Mouse (Mus musculus) embryo, embryonic 10 days (tissue): Measurements from ENCODE around the gene Chaf1a.
"Not testable (repeated sequence)": the region's sequence is repeated elsewhere in the genome, so short reads cannot be mapped to it uniquely, and the experiment has no call there.

ENCODE experiments used
- DNase-seq: peaks from one replicate; pipeline ENCODE4 v3.0.0-alpha.2; 2015; ENCODE audit warnings: low spot score

Chaf1a gene

GRCm38 (mm10) chr17:56038583-56039261, 1.5 kb upstream of the Chaf1a start:
- no peak for DNase-seq

GRCm38 (mm10) chr17:56039345-56039744, 894 bp upstream of the Chaf1a start:
- DNase-seq: no peak

DNA sequence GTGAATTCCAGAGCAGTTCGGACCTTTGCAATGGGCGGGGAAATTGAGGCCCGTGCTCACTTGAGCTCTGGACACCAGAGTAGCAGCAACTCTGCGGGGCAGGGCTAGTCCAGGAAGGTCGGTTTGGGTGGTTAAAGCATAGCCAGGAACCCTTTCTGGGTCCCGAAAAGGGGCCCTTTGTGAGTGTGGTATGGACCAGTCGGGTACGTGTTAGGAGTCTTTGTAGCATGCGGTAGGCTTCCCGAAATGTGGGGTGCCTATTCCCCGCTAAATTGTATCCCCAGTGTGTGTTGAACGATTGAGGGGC, 571 bp downstream of the Chaf1a start:
- no peak for DNase-seq

DNA sequence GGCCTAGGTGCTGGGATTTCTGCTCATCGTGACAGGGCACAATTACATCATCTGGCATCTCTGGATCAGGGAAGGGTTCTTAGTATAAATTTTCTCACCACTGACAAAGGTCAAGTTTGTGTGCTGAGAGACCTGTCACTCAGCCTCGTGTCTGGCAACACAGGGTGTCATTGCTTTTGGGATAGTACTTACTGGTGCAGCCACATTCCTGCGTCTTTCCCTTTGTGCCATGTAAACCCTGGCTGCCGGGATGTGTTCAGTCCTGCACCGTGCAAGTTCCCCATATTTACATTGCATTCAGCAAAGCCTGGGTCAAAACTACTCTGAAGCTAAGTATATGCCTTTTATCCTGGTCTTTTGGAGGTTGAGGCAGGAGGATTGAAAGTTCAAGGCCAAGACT, 11.1 kb downstream of the Chaf1a start:
- no peak for DNase-seq

DNA sequence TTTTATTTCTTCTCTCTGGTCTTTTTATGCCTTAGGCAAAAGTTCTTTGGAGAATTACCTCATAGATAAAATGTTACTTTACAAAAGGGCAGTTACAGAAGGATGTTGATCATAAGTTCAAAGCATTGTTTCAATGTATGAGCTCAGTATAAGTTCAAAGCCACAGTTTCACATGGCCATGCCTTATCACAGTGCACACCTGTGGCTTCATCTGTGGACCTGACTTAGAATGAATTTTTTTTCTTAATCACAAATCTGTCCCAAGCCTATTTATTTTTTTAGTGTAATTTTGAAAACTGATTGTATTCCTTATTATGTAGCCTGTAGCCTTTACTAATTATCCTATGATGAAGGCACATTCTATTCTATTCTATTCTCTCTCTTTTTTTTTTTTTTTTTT, 14.7 kb downstream of the Chaf1a start:
- DNase-seq: no peak

DNA sequence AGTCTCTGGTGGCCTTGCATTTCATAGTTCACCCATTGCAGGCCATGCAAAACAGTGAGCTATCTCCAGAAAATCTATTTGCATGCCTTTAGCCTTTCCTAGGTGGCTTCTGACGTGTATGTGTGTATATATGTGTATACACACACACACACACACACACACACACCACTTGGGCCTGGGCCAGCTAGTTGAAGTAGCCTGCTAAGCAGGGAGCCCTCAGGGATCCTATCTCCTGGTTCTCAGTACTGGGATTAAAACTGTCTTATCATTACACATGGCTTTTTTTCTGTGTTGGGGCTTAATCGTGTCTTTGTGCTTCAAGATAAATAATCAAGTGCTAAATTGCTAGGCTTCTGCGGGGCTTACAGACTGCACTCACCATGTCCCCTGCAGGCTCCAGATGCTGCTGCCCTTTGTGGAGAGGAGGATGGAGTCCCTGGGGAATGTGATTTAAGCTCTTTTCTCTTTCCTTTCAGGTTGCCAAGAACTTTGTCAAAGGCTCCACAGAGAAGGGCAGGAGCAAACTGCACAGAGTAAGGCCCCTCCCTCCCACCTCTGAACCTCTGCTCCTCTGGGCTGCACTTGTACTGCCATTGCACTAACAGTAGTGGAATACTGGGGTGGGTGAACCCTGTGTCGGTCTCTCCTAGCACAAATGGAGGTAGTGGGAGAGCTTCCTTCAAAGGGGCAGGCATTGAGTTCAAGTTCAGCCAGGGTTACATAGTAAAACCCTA, 15.9 kb downstream of the Chaf1a start:
- DNase-seq: no peak

DNA sequence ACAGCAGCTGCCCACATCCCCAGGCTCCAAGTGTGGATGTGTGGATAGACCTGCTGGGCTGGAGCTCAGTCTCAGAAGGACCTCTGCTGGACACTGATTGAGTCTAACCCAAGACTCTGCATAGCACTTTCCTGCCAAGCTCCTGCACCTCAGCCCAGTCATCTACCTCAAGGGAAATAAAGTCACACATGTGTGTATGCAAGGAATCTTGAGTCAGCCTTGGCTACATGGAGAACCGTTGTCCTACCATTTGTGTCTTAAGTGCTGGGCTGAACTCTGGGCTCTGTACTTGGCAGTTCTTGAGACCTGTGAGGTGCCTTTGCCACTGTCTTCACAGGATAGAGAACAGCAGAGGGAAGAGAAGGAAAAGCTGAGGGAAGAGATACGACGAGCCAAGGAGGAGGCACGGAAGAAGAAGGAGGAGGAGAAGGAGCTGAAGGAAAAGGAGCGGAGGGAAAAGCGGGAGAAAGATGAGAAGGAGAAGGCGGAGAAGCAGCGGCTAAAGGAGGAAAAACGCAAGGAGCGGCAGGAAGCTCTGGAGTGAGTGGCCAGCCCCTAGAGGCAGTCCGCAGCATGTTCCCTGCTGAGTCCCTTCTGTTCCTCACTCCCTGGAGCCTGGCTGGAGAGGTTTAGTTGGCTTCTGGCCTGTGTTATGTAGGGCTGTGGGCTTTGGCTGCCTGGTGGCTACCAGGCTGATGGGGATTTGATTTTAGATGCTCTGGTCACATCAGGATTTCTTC, 17.3 kb downstream of the Chaf1a start:
- DNase-seq: no peak

DNA sequence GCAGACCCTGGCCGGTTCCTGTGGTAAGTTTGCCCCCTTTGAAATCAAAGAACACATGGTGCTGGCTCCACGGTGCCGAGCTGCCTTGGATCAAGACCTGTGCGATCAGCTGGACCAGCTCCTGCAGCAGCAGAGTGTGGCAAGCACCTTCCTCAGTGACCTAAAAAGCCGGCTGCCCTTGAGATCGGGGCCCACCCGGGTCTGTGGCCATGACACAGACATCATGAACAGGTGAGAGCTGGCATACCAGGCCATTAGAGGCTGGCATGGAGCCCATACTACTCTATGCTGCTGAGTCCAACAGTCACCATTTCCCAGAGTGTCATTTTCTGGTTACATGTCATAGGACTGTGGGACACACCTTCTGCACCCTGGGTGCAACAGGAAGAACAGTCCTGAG, 21.8 kb downstream of the Chaf1a start:
- DNase-seq: no peak

GRCm38 (mm10) chr17:56065715-56066114, 25.5 kb downstream of the Chaf1a start:
- DNase-seq: not testable (repeated sequence)

- DNase-seq: no peak
Measured at GRCm38 (mm10) chr17:56066451-56066850, 26.2 kb downstream of the Chaf1a start.

DNA sequence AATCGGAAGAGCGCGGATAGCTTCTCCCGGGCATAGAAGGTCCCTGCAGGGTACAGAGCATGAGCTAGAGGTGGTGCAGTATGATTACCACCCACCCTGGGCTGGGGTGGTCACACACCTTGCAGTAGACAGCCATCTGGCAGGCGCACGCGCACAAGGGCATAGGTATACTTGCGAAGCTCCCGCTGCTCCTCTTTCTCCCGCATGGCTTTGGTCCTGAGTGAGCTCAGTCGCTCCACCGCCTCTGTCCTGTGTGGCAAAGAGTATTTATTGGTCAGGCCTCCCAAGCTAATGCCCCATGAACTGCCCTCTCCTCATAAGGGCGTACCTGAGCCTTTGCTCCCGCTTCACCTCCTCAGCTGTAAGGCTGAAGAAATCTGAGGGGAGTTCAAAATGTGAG, 28.8 kb downstream of the Chaf1a start:
- no peak for DNase-seq

GRCm38 (mm10) chr17:56071126-56071525, 30.9 kb downstream of the Chaf1a start:
- no peak for DNase-seq

GRCm38 (mm10) chr17:56072243-56072642, 32.0 kb downstream of the Chaf1a start:
- no peak for DNase-seq

GRCm38 (mm10) chr17:56074097-56074826, 34.0 kb downstream of the Chaf1a start:
- peak; percentile 93 for DNase-seq

DNA sequence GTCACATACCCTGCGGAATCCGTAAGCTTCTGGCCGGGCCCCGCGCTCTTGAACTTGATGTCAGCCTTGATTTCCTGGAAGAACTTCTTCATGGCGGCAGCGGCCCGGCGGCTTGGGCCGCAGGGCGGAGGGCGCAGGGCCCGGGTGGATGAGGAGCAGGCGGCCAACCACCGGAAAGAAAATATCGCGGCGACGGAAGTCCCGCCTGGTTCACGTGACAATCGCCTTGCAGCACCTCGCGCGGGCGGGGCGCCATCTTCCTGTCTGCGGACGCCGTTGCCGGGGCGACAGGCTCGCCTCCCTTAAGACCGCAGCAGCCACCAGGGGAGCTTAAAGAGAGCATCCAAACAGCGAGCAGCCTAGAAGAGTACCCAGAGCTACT, 34.6 kb downstream of the Chaf1a start, which contains the start of gene Ubxn6:
Gene Ubxn6, minus strand, starts transcription at position 202 of the 382 bp plus-strand sequence.
- DNase-seq: peak; percentile 99

- DNase-seq: no peak
Measured at GRCm38 (mm10) chr17:56077523-56077922, 37.3 kb downstream of the Chaf1a start.

- not testable (repeated sequence) for DNase-seq
Measured at GRCm38 (mm10) chr17:56078361-56078760, 38.1 kb downstream of the Chaf1a start.

GRCm38 (mm10) chr17:56078880-56079795, 38.9 kb downstream of the Chaf1a start, which contains the start of gene Hdgfl2:
Gene Hdgfl2, plus strand, starts transcription at chr17:56079634.
- peak; percentile 99 for DNase-seq

GRCm38 (mm10) chr17:56079921-56080320, 39.7 kb downstream of the Chaf1a start:
- DNase-seq: peak; percentile 23

- DNase-seq: peak; percentile 93
Measured at GRCm38 (mm10) chr17:56080781-56081585, 40.7 kb downstream of the Chaf1a start.
